Mouse (Mus musculus) forebrain, embryonic 10.5 days (tissue): ENCODE data around the gene Pole4. TPM values are rescaled to one million over a fixed set of nuclear protein-coding genes. Genes with fewer than 3 reads are reported as not detected.
"Not testable (repeated sequence)": the region's sequence is repeated elsewhere in the genome, so short reads cannot be mapped to it uniquely, and the experiment has no call there.

ENCODE experiments used
- DNase-seq: peaks from one replicate; pipeline ENCODE4 v3.0.0-alpha.2; 2017; ENCODE audit warnings: low spot score; ENCODE audit errors: extremely low spot score
- H3K27ac ChIP-seq: fragments of 300-500 bp; sonication (generic); 2 replicates; pipeline ENCODE4 v1.5.1; 2016; ENCODE audit warnings: mild to moderate bottlenecking
- H3K27me3 ChIP-seq: fragments of 300-500 bp; sonication (generic); 2 replicates; pipeline ENCODE4 v1.6.1; 2016; ENCODE audit warnings: mild to moderate bottlenecking; ENCODE audit not compliant: poor library complexity, severe bottlenecking
- H3K36me3 ChIP-seq: fragments of 300-500 bp; sonication (generic); replicated peaks from 2 replicates; pipeline ENCODE4 v1.6.1; 2016; ENCODE audit warnings: mild to moderate bottlenecking, moderate library complexity
- H3K4me1 ChIP-seq: fragments of 300-500 bp; sonication (generic); 2 replicates; pipeline ENCODE4 v1.6.1; 2016
- H3K4me3 ChIP-seq: fragments of 300-500 bp; sonication (generic); 2 replicates; pipeline ENCODE4 v1.5.1; 2016; ENCODE audit warnings: mild to moderate bottlenecking, moderate library complexity
- H3K9me3 ChIP-seq: fragments of 300-500 bp; sonication (generic); 2 replicates; pipeline ENCODE4 v1.6.1; 2016; ENCODE audit warnings: mild to moderate bottlenecking, moderate library complexity
- whole genome bisulfite sequencing: fragments of 180-500 bp; shearing (Covaris S2); methylation state at CpG from one replicate; pipeline ENCODE4 v1.1.7; 2016; 5-methylcytosine and 5-hydroxymethylcytosine counted together
- polyA plus RNA-seq: library from polyadenylated mRNA; unstranded; fragments of >200 nt; fragmentation: Nextera tagmentation; extraction: Ambion mirVana; gene quantifications from 2 replicates; pipeline ENCODE4 v1.2.1, GENCODE M21; 2016

Pole4 gene
- polyA plus RNA-seq, 1 experiment from 2014 or later = 92.5 TPM

GRCm38 (mm10) chr6:82652521-82653168, 52.5 kb downstream of the Pole4 start:
- Histone ChIP-seq H3K4me3 (peak overlapping the region; percentile 74), H3K36me3 (peaks cover 39% of the 10 kb centered on the region)
- WGBS = under 1% methylated on average over 67 of the region's 67 CpGs

GRCm38 (mm10) chr6:82649096-82649495, 56.1 kb downstream of the Pole4 start:
- Histone ChIP-seq H3K27ac (no peak overlapping the region), H3K27me3 (no peaks in the 10 kb centered on the region), H3K36me3 (peaks cover 52% of the 10 kb centered on the region), H3K4me1 (peaks cover 34% of the 10 kb centered on the region), H3K9me3 (no peaks in the 10 kb centered on the region), H3K4me3 (no peak overlapping the region)
- WGBS = 83% methylated on average over 2 of the region's 2 CpGs
- no peak for DNase-seq

More at GRCm38 (mm10) chr6:82652521-82653168, 52.5 kb downstream of the Pole4 start:
- Histone ChIP-seq H3K9me3 (no peaks in the 10 kb centered on the region), H3K27me3 (no peaks in the 10 kb centered on the region), H3K4me1 (peaks cover 32% of the 10 kb centered on the region), H3K27ac (peak overlapping the region; percentile 97)
- peak; percentile 94 for DNase-seq

- WGBS = 93% methylated on average over 1 of the region's 1 CpGs
- no peak for DNase-seq
- Histone ChIP-seq H3K4me1 (peaks cover 34% of the 10 kb centered on the region), H3K4me3 (no peak overlapping the region), H3K36me3 (peaks cover 52% of the 10 kb centered on the region), H3K27ac (no peak overlapping the region), H3K27me3 (no peaks in the 10 kb centered on the region), H3K9me3 (no peaks in the 10 kb centered on the region)
Measured at GRCm38 (mm10) chr6:82647940-82648655, 57.1 kb downstream of the Pole4 start.

GRCm38 (mm10) chr6:82647001-82647400, 58.2 kb downstream of the Pole4 start:
- no peak overlapping the region for H3K4me3 ChIP-seq
- H3K36me3 ChIP-seq = peaks cover 52% of the 10 kb centered on the region
- H3K4me1 ChIP-seq = peaks cover 29% of the 10 kb centered on the region
- no peak overlapping the region for H3K27ac ChIP-seq
- 92% methylated on average over 1 of the region's 1 CpGs for WGBS
- H3K9me3 ChIP-seq = no peaks in the 10 kb centered on the region
- no peak for DNase-seq
- no peaks in the 10 kb centered on the region for H3K27me3 ChIP-seq

GRCm38 (mm10) chr6:82640046-82640445, 65.1 kb downstream of the Pole4 start:
- Histone ChIP-seq H3K9me3 (no peaks in the 10 kb centered on the region), H3K27ac (no peak overlapping the region), H3K27me3 (no peaks in the 10 kb centered on the region), H3K4me1 (no peaks in the 10 kb centered on the region), H3K36me3 (no peaks in the 10 kb centered on the region), H3K4me3 (no peak overlapping the region)
- WGBS = 87% methylated on average over 4 of the region's 4 CpGs
- no peak for DNase-seq

GRCm38 (mm10) chr6:82625331-82625730, 79.8 kb downstream of the Pole4 start:
- H3K27ac ChIP-seq, H3K27me3 ChIP-seq, H3K4me1 ChIP-seq, H3K9me3 ChIP-seq, H3K36me3 ChIP-seq, H3K4me3 ChIP-seq, DNase-seq: not testable (repeated sequence)
- WGBS = 97% methylated on average over 7 of the region's 8 CpGs

- Histone ChIP-seq H3K4me1 (peaks cover 11% of the 10 kb centered on the region), H3K27ac (no peak overlapping the region), H3K36me3 (no peaks in the 10 kb centered on the region), H3K4me3 (no peak overlapping the region), H3K9me3 (peaks cover 8% of the 10 kb centered on the region; the same call in 1 of the 2 replicates), H3K27me3 (peaks cover 7% of the 10 kb centered on the region; the same call in 1 of the 2 replicates)
- no peak for DNase-seq
- WGBS = 22% methylated on average over 4 of the region's 4 CpGs
Measured at GRCm38 (mm10) chr6:82613201-82613600, 92.0 kb downstream of the Pole4 start.

DNA sequence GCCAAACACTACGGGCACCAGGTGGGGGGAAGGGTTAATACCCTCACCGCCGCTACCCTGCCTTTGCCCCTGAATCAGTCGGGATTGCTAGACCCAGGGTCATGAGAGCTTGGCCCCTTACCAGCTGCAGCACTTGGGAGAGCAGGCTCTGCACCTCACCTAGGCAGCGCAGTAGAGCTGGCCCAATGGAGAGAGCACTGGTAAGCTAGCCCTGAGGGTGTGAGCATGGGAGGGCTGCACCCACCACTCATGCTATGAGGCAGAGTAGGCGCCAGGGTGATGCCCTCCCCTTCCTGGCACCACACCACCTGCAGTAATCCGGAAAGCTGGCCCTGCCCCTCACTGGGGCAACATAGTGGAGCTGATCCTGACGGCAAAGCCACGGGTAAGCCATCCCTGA, 94.1 kb downstream of the Pole4 start:
- Histone ChIP-seq H3K4me1 (peaks cover 11% of the 10 kb centered on the region), H3K27ac (no peak overlapping the region), H3K4me3 (no peak overlapping the region), H3K27me3 (peaks cover 16% of the 10 kb centered on the region; the same call in 1 of the 2 replicates), H3K9me3 (0 out of 2 replicates have a peak, but pooled peaks cover 3% of the 10 kb centered on the region), H3K36me3 (no peaks in the 10 kb centered on the region)
- DNase-seq = no peak
- 87% methylated on average over 9 of the region's 9 CpGs for WGBS

GRCm38 (mm10) chr6:82609339-82609926, 95.7 kb downstream of the Pole4 start:
- H3K27ac ChIP-seq = no peak overlapping the region
- peaks cover 16% of the 10 kb centered on the region; the same call in 1 of the 2 replicates for H3K27me3 ChIP-seq
- no peak overlapping the region for H3K4me3 ChIP-seq
- no peaks in the 10 kb centered on the region for H3K36me3 ChIP-seq
- 79% methylated on average over 7 of the region's 7 CpGs for WGBS
- 0 out of 2 replicates have a peak, but pooled peaks cover 3% of the 10 kb centered on the region for H3K9me3 ChIP-seq
- DNase-seq = no peak
- peaks cover 17% of the 10 kb centered on the region for H3K4me1 ChIP-seq

DNA sequence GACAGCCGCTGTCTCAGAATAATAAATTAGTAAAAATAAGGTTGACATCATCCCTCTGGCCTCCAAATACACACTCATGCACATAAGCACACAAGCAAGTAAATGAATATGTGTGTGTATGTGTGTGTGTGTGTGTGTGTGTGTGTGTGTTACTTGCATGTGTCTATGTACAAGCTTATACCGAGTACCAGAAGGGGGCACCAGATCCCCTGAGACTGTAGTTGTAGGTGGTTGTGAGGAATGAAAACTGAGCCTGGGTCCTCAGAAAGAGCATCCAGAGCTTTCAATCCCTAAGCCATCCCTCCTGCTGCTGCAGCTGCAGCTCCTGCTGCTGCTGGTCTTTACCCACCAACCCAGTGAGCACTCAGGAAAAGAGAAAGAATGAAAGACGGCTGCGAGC, 96.4 kb downstream of the Pole4 start:
- H3K27ac ChIP-seq = no peak overlapping the region
- no peaks in the 10 kb centered on the region for H3K9me3 ChIP-seq
- H3K36me3 ChIP-seq = no peaks in the 10 kb centered on the region
- peaks cover 23% of the 10 kb centered on the region for H3K4me1 ChIP-seq
- DNase-seq = no peak
- peaks cover 16% of the 10 kb centered on the region; the same call in 1 of the 2 replicates for H3K27me3 ChIP-seq
- no peak overlapping the region for H3K4me3 ChIP-seq
- 92% methylated on average over 4 of the region's 4 CpGs for WGBS

DNA sequence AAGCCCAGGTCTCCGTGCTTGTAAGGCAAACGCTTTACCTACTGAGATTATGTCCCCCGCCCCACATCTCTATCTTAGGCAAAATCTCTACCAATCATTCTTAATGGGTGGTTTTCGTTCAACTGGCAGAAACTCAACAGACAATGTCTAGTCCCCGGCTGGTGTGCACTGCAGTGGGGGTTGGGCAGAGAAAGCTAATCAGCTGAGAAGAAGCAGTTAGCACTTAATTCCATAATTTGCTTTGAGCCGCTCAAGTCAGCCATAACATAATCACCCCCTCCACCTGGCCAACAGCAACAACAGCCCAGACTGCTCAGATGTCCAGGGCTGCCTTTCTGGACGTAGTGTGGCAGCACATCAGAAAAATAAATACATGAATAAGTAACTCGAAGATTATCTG, 100.4 kb downstream of the Pole4 start:
- Histone ChIP-seq H3K4me3 (no peak overlapping the region), H3K4me1 (peaks cover 18% of the 10 kb centered on the region), H3K36me3 (no peaks in the 10 kb centered on the region), H3K27me3 (peaks cover 10% of the 10 kb centered on the region; the same call in 1 of the 2 replicates), H3K27ac (no peak overlapping the region), H3K9me3 (0 out of 2 replicates have a peak, but pooled peaks cover 2% of the 10 kb centered on the region)
- WGBS = 43% methylated on average over 8 of the region's 8 CpGs
- DNase-seq = no peak

DNA sequence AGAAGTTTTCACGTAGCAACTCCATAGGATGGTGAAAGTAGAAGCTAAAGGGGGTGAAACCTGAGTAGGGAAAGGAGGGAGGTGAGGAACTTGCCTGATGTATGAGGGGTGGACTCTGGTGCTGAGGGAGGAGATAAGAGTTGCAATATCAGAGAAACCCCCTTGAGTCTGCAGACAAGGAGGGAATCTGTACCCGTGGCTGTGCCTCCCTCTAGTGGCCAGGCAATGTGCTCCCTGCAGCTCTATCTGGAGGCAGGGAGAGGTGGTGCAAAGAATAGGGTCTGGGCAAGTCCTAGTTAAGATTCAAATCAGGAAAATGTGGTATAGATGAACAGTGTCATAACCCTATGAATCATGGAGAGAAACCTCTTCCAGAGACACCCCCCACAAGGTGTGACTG, 101.5 kb downstream of the Pole4 start:
- 53% methylated on average over 2 of the region's 2 CpGs for whole genome bisulfite sequencing
- DNase-seq = no peak
- 0 out of 2 replicates have a peak, but pooled peaks cover 2% of the 10 kb centered on the region for H3K9me3 ChIP-seq
- no peak overlapping the region for H3K4me3 ChIP-seq
- no peaks in the 10 kb centered on the region for H3K36me3 ChIP-seq
- H3K27me3 ChIP-seq = peaks cover 10% of the 10 kb centered on the region; the same call in 1 of the 2 replicates
- H3K27ac ChIP-seq = no peak overlapping the region
- peaks cover 12% of the 10 kb centered on the region for H3K4me1 ChIP-seq

- H3K27me3 ChIP-seq = peaks cover 10% of the 10 kb centered on the region; the same call in 1 of the 2 replicates
- 88% methylated on average over 9 of the region's 9 CpGs for whole genome bisulfite sequencing
- no peak overlapping the region for H3K4me3 ChIP-seq
- no peaks in the 10 kb centered on the region for H3K36me3 ChIP-seq
- H3K9me3 ChIP-seq = 0 out of 2 replicates have a peak, but pooled peaks cover 2% of the 10 kb centered on the region
- H3K27ac ChIP-seq = no peak overlapping the region
- H3K4me1 ChIP-seq = peaks cover 12% of the 10 kb centered on the region
- no peak for DNase-seq
Measured at GRCm38 (mm10) chr6:82603228-82603627, 101.9 kb downstream of the Pole4 start.
